Mouse (Mus musculus) midbrain, embryonic 13.5 days (tissue): ENCODE results near the gene Bend4. TPM values are rescaled to one million over a fixed set of nuclear protein-coding genes. Genes with fewer than 3 reads are reported as not detected.

Experiments
- ATAC-seq: fragments of 200-750 bp; cut with Nextera tagmentation; 2 replicates; pipeline ENCODE4 v1.8.0; 2017; ENCODE audit warnings: mild to moderate bottlenecking, moderate TSS enrichment, moderate library complexity
- H3K27ac ChIP-seq: fragments of 300-500 bp; sonication (generic); 2 replicates; pipeline ENCODE4 v1.5.1; 2015; ENCODE audit warnings: inconsistent platforms, mild to moderate bottlenecking, moderate library complexity
- H3K27me3 ChIP-seq: fragments of 300-500 bp; sonication (generic); 2 replicates; pipeline ENCODE4 v1.6.1; 2015; ENCODE audit warnings: mild to moderate bottlenecking, inconsistent platforms
- H3K36me3 ChIP-seq: fragments of 300-500 bp; sonication (generic); 2 replicates; pipeline ENCODE4 v1.6.1; 2015; ENCODE audit warnings: mild to moderate bottlenecking, inconsistent platforms
- H3K4me1 ChIP-seq: fragments of 300-500 bp; sonication (generic); replicated peaks from 2 replicates; pipeline ENCODE4 v1.6.1; 2015; ENCODE audit warnings: inconsistent platforms
- H3K4me2 ChIP-seq: fragments of 300-500 bp; sonication (generic); replicated peaks from 2 replicates; pipeline ENCODE4 v1.6.1; 2015; ENCODE audit warnings: moderate library complexity, mild to moderate bottlenecking, inconsistent platforms
- H3K4me3 ChIP-seq: fragments of 300-500 bp; sonication (generic); replicated peaks from 2 replicates; pipeline ENCODE4 v1.5.1; 2015; ENCODE audit warnings: mild to moderate bottlenecking, inconsistent platforms
- H3K9ac ChIP-seq: fragments of 300-500 bp; sonication (generic); replicated peaks from 2 replicates; pipeline ENCODE4 v1.6.1; 2015; ENCODE audit warnings: mild to moderate bottlenecking, inconsistent platforms
- H3K9me3 ChIP-seq: fragments of 300-500 bp; sonication (generic); 2 replicates; pipeline ENCODE4 v1.6.1; 2016; ENCODE audit warnings: mild to moderate bottlenecking, inconsistent platforms
- WGBS: fragments of 180-500 bp; shearing (Covaris S2); methylation state at CpG from one replicate; pipeline ENCODE4 v1.1.7; 2015; 5-methylcytosine and 5-hydroxymethylcytosine counted together
- polyA plus RNA-seq: library from polyadenylated mRNA; unstranded; fragments of >200 nt; fragmentation: Nextera tagmentation; extraction: Ambion mirVana; gene quantifications from 2 replicates; pipeline ENCODE4 v1.2.1, GENCODE M21; 2015

Gene Bend4
- polyA plus RNA-seq, 1 experiment from 2014 or later, result 10.3 TPM

DNA sequence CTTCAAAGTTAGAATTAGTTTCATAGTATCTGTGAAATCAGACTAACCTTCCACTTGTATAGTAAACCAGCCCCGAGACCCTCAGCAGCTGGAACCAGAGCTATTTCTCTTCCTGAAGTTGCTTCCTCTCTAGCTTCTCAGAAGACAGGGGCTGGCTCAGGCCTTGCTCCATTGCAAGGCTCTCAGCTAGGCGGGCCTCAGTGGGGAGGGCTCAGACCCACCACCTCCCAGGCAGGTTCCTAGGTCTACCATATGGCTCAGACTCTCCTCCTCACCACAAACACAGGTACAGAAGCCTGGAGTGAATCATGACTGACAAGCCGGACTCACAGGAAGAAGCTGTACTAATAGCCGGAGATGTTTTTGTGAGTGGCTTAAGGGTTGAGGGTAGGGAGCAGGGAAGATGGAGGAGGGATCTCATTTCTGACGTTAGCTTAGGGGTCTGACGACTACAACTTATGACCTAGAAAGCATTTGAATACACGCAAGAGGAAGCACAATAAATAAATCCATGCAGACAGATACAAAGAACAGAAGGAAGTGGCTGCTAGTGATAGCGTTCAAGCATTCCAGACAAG is 51.0 kb downstream of the Bend4 start:
- H3K9ac ChIP-seq, result no peak overlapping the region
- H3K4me2 ChIP-seq, result no peak overlapping the region
- no peak for ATAC-seq
- no peaks in the 10 kb centered on the region for H3K27me3 ChIP-seq
- no peak overlapping the region for H3K27ac ChIP-seq
- no peaks in the 10 kb centered on the region for H3K36me3 ChIP-seq
- 83% methylated on average over 8 of the region's 8 CpGs for WGBS
- no peaks in the 10 kb centered on the region for H3K9me3 ChIP-seq
- H3K4me3 ChIP-seq, result no peak overlapping the region
- H3K4me1 ChIP-seq, result no peaks in the 10 kb centered on the region

DNA sequence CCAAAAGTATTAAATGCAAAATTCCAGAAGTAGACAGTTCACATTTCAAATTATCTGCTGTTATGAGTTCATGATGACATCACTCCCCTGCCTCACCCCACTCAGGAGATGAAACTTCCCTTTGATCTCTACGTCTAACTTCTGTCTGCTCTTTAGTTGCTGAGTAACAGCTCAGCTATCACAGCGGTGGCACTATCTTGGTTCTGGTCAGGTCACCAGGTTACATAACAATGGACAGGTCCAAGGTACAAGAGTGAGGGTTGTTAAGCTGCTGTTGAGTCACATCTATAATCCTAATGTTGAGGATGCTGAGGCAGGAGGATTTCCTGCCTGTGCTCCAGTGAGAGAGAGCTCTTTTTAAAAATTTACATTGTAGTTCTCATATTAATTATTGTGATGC is 65.2 kb downstream of the Bend4 start:
- H3K27me3 ChIP-seq, result no peaks in the 10 kb centered on the region
- H3K9ac ChIP-seq, result no peak overlapping the region
- H3K4me1 ChIP-seq, result no peaks in the 10 kb centered on the region
- no peak overlapping the region for H3K4me3 ChIP-seq
- no peak overlapping the region for H3K4me2 ChIP-seq
- no peak overlapping the region for H3K27ac ChIP-seq
- no peaks in the 10 kb centered on the region for H3K9me3 ChIP-seq
- 80% methylated on average over 2 of the region's 2 CpGs for WGBS
- H3K36me3 ChIP-seq, result no peaks in the 10 kb centered on the region
- no peak for ATAC-seq

DNA sequence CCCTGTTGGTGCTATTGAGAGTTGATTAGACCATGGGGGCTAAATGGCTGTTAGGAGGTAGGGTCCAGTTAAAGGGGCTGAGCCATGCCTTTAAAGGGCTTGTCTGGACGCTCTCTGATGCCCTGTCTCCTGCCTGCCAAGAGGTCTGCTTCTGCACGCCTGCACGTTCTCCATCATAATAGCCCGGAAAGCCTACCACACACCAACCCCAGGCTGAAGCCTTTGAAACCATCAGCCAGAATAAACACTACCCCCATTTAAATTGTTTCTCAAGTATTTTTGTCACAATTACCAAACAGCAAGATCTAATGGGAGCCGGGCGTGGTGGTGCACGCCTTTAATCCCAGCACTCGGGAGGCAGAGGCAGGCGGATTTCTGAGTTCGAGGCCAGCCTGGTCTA is 65.8 kb downstream of the Bend4 start:
- Histone ChIP-seq H3K27me3 (no peaks in the 10 kb centered on the region), H3K9ac (no peak overlapping the region), H3K36me3 (no peaks in the 10 kb centered on the region), H3K4me3 (no peak overlapping the region), H3K4me2 (no peak overlapping the region), H3K9me3 (no peaks in the 10 kb centered on the region), H3K4me1 (no peaks in the 10 kb centered on the region), H3K27ac (no peak overlapping the region)
- WGBS, result 97% methylated on average over 10 of the region's 10 CpGs
- no peak for ATAC-seq

DNA sequence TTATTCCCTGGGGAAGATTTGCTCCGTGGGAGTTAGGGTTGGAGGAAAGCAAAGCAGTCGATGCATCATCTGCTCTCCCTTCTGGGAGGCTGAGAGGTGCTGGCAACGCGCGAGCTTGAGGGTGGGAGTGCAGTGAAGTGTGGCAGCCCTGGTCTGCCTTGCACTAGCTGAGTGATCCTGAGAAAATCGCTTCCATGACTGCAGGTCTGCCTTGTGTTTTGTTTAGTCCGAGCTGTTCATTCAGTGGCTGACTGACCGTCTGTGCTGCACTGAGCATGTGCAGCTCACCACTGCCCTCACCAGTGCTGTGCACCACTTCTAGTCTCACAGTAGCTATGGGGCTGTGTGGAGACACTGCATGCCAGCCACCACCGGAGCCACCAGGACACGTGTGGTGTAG is 79.2 kb downstream of the Bend4 start:
- Histone ChIP-seq H3K4me3 (no peak overlapping the region), H3K36me3 (peaks cover 66% of the 10 kb centered on the region), H3K4me2 (no peak overlapping the region), H3K4me1 (no peaks in the 10 kb centered on the region), H3K9me3 (no peaks in the 10 kb centered on the region), H3K9ac (no peak overlapping the region), H3K27me3 (no peaks in the 10 kb centered on the region), H3K27ac (no peak overlapping the region)
- WGBS, result 69% methylated on average over 10 of the region's 10 CpGs
- ATAC-seq, result no peak

DNA sequence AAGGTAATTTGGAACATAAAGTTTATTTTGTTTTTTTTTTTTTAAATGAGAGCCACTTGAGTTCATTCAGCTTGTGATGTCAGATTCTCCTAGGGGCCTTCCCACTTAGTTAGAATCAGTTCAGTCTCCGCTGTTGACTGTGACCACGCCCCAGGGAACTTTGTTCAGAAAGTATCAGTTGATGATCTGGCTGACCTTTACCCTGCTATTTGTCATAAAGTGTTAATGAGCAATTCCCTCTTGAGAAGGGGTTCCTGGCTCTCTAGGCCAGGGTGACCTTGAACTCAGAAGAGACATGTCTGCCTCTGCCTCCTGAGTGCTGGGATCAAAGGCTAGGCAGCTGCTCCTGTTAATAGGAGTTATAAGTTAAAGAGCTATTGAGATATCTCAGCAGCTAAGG is 81.0 kb downstream of the Bend4 start:
- H3K4me3 ChIP-seq, result no peak overlapping the region
- no peak for ATAC-seq
- H3K27me3 ChIP-seq, result no peaks in the 10 kb centered on the region
- peaks cover 75% of the 10 kb centered on the region for H3K36me3 ChIP-seq
- H3K27ac ChIP-seq, result no peak overlapping the region
- no peak overlapping the region for H3K4me2 ChIP-seq
- H3K4me1 ChIP-seq, result no peaks in the 10 kb centered on the region
- no peaks in the 10 kb centered on the region for H3K9me3 ChIP-seq
- H3K9ac ChIP-seq, result no peak overlapping the region
- WGBS, result 95% methylated on average over 2 of the region's 2 CpGs

Other genes with a start within 250 kb of the Bend4 start
- gene Tmem33, start 167.7 kb downstream of the Bend4 start, polyA plus RNA-seq, result 92.4 and 94.6 TPM in 2 replicates
- 136 and 161 TPM in 2 replicates for gene Slc30a9, start 121.4 kb downstream of the Bend4 start, polyA plus RNA-seq
- gene Shisa3, start 179.6 kb upstream of the Bend4 start, polyA plus RNA-seq, result 17.2 and 17.6 TPM in 2 replicates